Mouse (Mus musculus) spleen, adult 2 months (tissue): ENCODE measurements around the gene Traf4.

Experiments used
- CTCF ChIP-seq: fragments of 200-500 bp; IDR thresholded peaks from 2 replicates; pipeline ENCODE4 v1.5.1; 2011; ENCODE audit warnings: mild to moderate bottlenecking, inconsistent platforms; ENCODE audit not compliant: insufficient read depth, insufficient read length, insufficient replicate concordance; ENCODE audit errors: extremely low read depth
- POLR2A ChIP-seq: fragments of 200-500 bp; IDR thresholded peaks from 2 replicates; pipeline ENCODE4 v1.6.1; 2011; ENCODE audit warnings: low read depth, low read length, inconsistent platforms

GRCm38 (mm10) chr11:78153778-78154177, 11.6 kb downstream of the Traf4 start:
- TF ChIP-seq CTCF (no peak), POLR2A (no peak)
